Mouse (Mus musculus) stomach, postnatal 0 days (tissue): Measurements from ENCODE around the gene Tns3.

ENCODE experiments used
- CTCF ChIP-seq: IDR thresholded peaks from 2 replicates; pipeline ENCODE4 v1.5.1; 2016; ENCODE audit warnings: antibody characterized with exemption, low read depth, mild to moderate bottlenecking, moderate library complexity
- EP300 ChIP-seq: optimal IDR thresholded peaks from 2 replicates; pipeline ENCODE3; 2016; ENCODE audit warnings: antibody characterized with exemption

- no peak for TF ChIP-seq CTCF
- no peak for TF ChIP-seq EP300
Observed at GRCm38 (mm10) chr11:8664797-8665196, 462 bp upstream of the Tns3 start.
